Mouse (Mus musculus): ENCODE measurements at regions not wholly inside any gene's neighbourhood (a gene's known extent, or its start where the extent isn't known, plus 50 kb on each side); places are given as distances from the start of the nearest gene placed in this dataset.

GRCm38 (mm10) chr1:105087623-105088022 is 268.9 kb downstream of the Rnf152 start:
- no peak for TF ChIP-seq CTCF (IDR thresholded peaks at IDR 0.05; ENCODE audit: low read depth)
- TF ChIP-seq EP300 (IDR thresholded peaks at IDR 0.05; ENCODE audit: low read depth): no peak
